ENCODE assay signal across 19 mouse cellular contexts in the genomic region with DNA sequence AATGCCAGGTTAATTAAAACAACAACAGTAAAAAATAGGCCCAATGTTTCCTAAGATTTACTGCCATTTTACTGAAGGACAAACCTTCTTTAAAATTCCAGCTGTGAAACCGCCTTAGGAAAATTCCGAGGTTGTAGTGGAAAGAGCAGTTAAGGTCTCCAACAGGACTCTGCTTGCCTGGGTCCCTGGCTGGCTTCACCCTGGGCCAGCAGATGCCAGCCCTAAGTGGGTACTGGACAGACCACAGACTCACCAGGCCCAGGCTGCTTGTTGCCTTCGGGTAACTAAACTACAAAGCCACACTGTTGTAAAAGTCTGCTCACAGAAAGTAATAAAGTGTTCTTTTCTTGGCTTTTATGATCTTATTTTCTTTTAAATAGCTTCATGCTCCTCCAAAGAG. TPM values are rescaled to one million over a fixed set of nuclear protein-coding genes. Genes with fewer than 3 reads are reported as not detected.
DNase-seq lines count a peak whose midpoint lies in the region; ATAC-seq and TF ChIP-seq lines count a peak whose summit lies in the region.
"Had no signal": no experiment of that assay in that cellular context is flagged by ENCODE, and none has a peak within 500 bp of the region (broad histone marks: within the 10 kb centered on the region; RNA-seq: fewer than 3 reads in every experiment).

No protein-coding gene starts in this region.

- H3K4me3 ChIP-seq in kidney, adult 2 months (ENCODE audit: insufficient read depth, low read depth, low read length) = no peak overlapping the region
- H3K4me3 ChIP-seq in kidney, postnatal 0 days (replicated peaks; ENCODE audit: low read depth, low read length) = no peak overlapping the region
- H3K4me3 ChIP-seq in limb, embryonic 12.5 days (replicated peaks) = no peak overlapping the region
- no peak overlapping the region for H3K4me3 ChIP-seq in thymus, adult 2 months (ENCODE audit: control insufficient read depth, insufficient read depth, low read length)
- H3K4me3 ChIP-seq in neural tube, embryonic 15.5 days (replicated peaks) = no peak overlapping the region
- H3K4me3 ChIP-seq: embryonic facial prominence, embryonic 13.5 days; forebrain, embryonic 12.5 days; heart, embryonic 12.5 days; hindbrain, embryonic 13.5 days had no signal

- DNase-seq in kidney, adult 2 months = peak; percentile 42
- DNase-seq in kidney, adult 11 months = no peak
- peak; percentile 75 for DNase-seq in kidney, postnatal 0 days (ENCODE audit: low spot score)
- no peak for DNase-seq in kidney, postnatal 10 days
- DNase-seq in thymus, adult 2 months = no peak
- DNase-seq: cerebellum, adult 11-12 months; cerebellum, adult 9-10 months; cerebellum, postnatal 25 days; gastrocnemius, postnatal 14 days; heart, postnatal 10 days had no signal

- TF ChIP-seq POLR2A in kidney, adult 2 months (IDR thresholded peaks at IDR 0.05; ENCODE audit: low read depth, low read length) = no peak
- no peak for TF ChIP-seq POLR2A in thymus, adult 2 months (IDR thresholded peaks at IDR 0.05; ENCODE audit: control insufficient read depth, extremely low read depth, insufficient read depth, low read length, poor library complexity)

- no peaks in the 10 kb centered on the region for H3K36me3 ChIP-seq in kidney, adult 2 months (ENCODE audit: control insufficient read depth, insufficient read depth, low read length)
- H3K36me3 ChIP-seq in kidney, postnatal 0 days (ENCODE audit: insufficient read depth, low read length) = no peaks in the 10 kb centered on the region
- H3K36me3 ChIP-seq in limb, embryonic 12.5 days = peaks cover 9% of the 10 kb centered on the region; the same call in 1 of the 2 replicates
- H3K36me3 ChIP-seq in thymus, adult 2 months (ENCODE audit: control insufficient read depth, insufficient read depth, low read length) = no peaks in the 10 kb centered on the region
- H3K36me3 ChIP-seq in neural tube, embryonic 15.5 days = no peaks in the 10 kb centered on the region
- H3K36me3 ChIP-seq: forebrain, embryonic 12.5 days had no signal

- no peak for ATAC-seq in kidney, postnatal 0 days (replicated peaks; ENCODE audit: low FRiP score, low read depth)
- no peak; the same call in 1 of the 2 replicates for ATAC-seq in limb, embryonic 12.5 days (ENCODE audit: insufficient number of reproducible peaks, insufficient read depth, low FRiP score, low TSS enrichment, low read depth)
- ATAC-seq in neural tube, embryonic 15.5 days (ENCODE audit: low FRiP score) = no peak
- ATAC-seq: activated CD4-positive, CD25-positive, alpha-beta regulatory T cell, adult 4 months; Patski had no signal

- no peak overlapping the region for H3K4me2 ChIP-seq in kidney, postnatal 0 days (ENCODE audit: low read length)
- H3K4me2 ChIP-seq in limb, embryonic 12.5 days = no peak overlapping the region
- H3K4me2 ChIP-seq in neural tube, embryonic 15.5 days = no peak overlapping the region
- H3K4me2 ChIP-seq: embryonic facial prominence, embryonic 13.5 days; forebrain, embryonic 12.5 days; heart, embryonic 12.5 days; hindbrain, embryonic 13.5 days had no signal

- H3K27me3 ChIP-seq in kidney, adult 2 months (replicated peaks; ENCODE audit: control insufficient read depth, insufficient read depth, low read length) = no peaks in the 10 kb centered on the region
- no peaks in the 10 kb centered on the region for H3K27me3 ChIP-seq in kidney, postnatal 0 days (ENCODE audit: insufficient read depth, low read length)
- no peaks in the 10 kb centered on the region for H3K27me3 ChIP-seq in limb, embryonic 12.5 days
- H3K27me3 ChIP-seq in thymus, adult 2 months (ENCODE audit: control insufficient read depth, insufficient read depth, low read length) = no peaks in the 10 kb centered on the region
- H3K27me3 ChIP-seq in neural tube, embryonic 15.5 days (replicated peaks) = no peaks in the 10 kb centered on the region
- H3K27me3 ChIP-seq: CH12.LX; embryonic facial prominence, embryonic 13.5 days; forebrain, embryonic 12.5 days; heart, embryonic 12.5 days; hindbrain, embryonic 13.5 days; Patski had no signal

- H3K9ac ChIP-seq in kidney, postnatal 0 days (ENCODE audit: low read depth, low read length) = no peak overlapping the region
- H3K9ac ChIP-seq in limb, embryonic 12.5 days (replicated peaks) = no peak overlapping the region
- no peak overlapping the region for H3K9ac ChIP-seq in neural tube, embryonic 15.5 days (replicated peaks)
- H3K9ac ChIP-seq: embryonic facial prominence, embryonic 13.5 days; forebrain, embryonic 12.5 days; heart, embryonic 12.5 days; hindbrain, embryonic 13.5 days had no signal

- 0 out of 2 replicates have a peak overlapping the region, but pooled peaks have one; percentile 8 for H3K27ac ChIP-seq in kidney, adult 2 months (ENCODE audit: insufficient read depth, low read depth, low read length)
- H3K27ac ChIP-seq in kidney, postnatal 0 days = peak overlapping the region; percentile 27; the same call in 1 of the 2 replicates
- H3K27ac ChIP-seq in limb, embryonic 12.5 days = peak overlapping the region; percentile 77
- H3K27ac ChIP-seq in thymus, adult 2 months (ENCODE audit: control insufficient read depth, insufficient read depth, low read length) = no peak overlapping the region
- no peak overlapping the region for H3K27ac ChIP-seq in neural tube, embryonic 15.5 days (replicated peaks)
- H3K27ac ChIP-seq: embryonic facial prominence, embryonic 13.5 days; forebrain, embryonic 12.5 days; hindbrain, embryonic 13.5 days had no signal

- no peaks in the 10 kb centered on the region for H3K9me3 ChIP-seq in kidney, postnatal 0 days (replicated peaks; ENCODE audit: low read length)
- H3K9me3 ChIP-seq in limb, embryonic 12.5 days = no peaks in the 10 kb centered on the region
- no peaks in the 10 kb centered on the region for H3K9me3 ChIP-seq in neural tube, embryonic 15.5 days (replicated peaks)
- H3K9me3 ChIP-seq: embryonic facial prominence, embryonic 13.5 days; forebrain, embryonic 12.5 days; heart, embryonic 12.5 days; hindbrain, embryonic 13.5 days had no signal

- 62% methylated on average over 3 of the region's 3 CpGs for WGBS in kidney, adult 2 months
- WGBS in kidney, postnatal 0 days = 31% methylated on average over 3 of the region's 3 CpGs
- WGBS in limb, embryonic 12.5 days = 7% methylated on average over 3 of the region's 3 CpGs
- WGBS in thymus, adult 2 months = 93% methylated on average over 3 of the region's 3 CpGs
- 20% methylated on average over 3 of the region's 3 CpGs for WGBS in neural tube, embryonic 15.5 days

- TF ChIP-seq CTCF in kidney, adult 2 months (conservative IDR thresholded peaks at IDR 0.05; ENCODE audit: insufficient read depth, insufficient read length, low read depth, low read length) = no peak
- no peak for TF ChIP-seq CTCF in kidney, postnatal 0 days (IDR thresholded peaks at IDR 0.05; ENCODE audit: low read depth)
- TF ChIP-seq CTCF in thymus, adult 2 months (IDR thresholded peaks at IDR 0.05; ENCODE audit: borderline replicate concordance, control insufficient read depth, extremely low read depth, insufficient read depth, low read length, poor library complexity) = no peak

- H3K4me1 ChIP-seq in kidney, adult 2 months (ENCODE audit: control insufficient read depth, insufficient read depth, low read length) = peaks cover 4% of the 10 kb centered on the region; the same call in 1 of the 2 replicates
- H3K4me1 ChIP-seq in kidney, postnatal 0 days (replicated peaks; ENCODE audit: insufficient read depth, low read length) = 0 out of 2 replicates have a peak, but pooled peaks cover 12% of the 10 kb centered on the region
- peaks cover 57% of the 10 kb centered on the region for H3K4me1 ChIP-seq in limb, embryonic 12.5 days (replicated peaks)
- no peaks in the 10 kb centered on the region for H3K4me1 ChIP-seq in thymus, adult 2 months (replicated peaks; ENCODE audit: control insufficient read depth, insufficient read depth, low read length)
- H3K4me1 ChIP-seq in neural tube, embryonic 15.5 days = peaks cover 18% of the 10 kb centered on the region

RNA-seq across cellular contexts. Expression of gene Prickle1, which starts 26.8 kb away (rescaled TPM):
- 5.9 and 6.1 TPM in 2 replicates for polyA plus RNA-seq in kidney, adult 2 months (2012; rRNA removed)
- 19.8 and 20.7 TPM in 2 replicates for polyA plus RNA-seq in kidney, postnatal 0 days (2015; fragmentation: Nextera tagmentation; extraction: Ambion mirVana)
- polyA plus RNA-seq in limb, embryonic 12.5 days (2016; fragmentation: Nextera tagmentation; extraction: Ambion mirVana) = 56.5 and 61.5 TPM in 2 replicates
- 9.7 and 13.1 TPM in 2 replicates for polyA plus RNA-seq in thymus, adult 2 months (2012; rRNA removed)
- polyA plus RNA-seq in neural tube, embryonic 15.5 days (2015; fragmentation: Nextera tagmentation; extraction: Ambion mirVana) = 22.8 and 27.5 TPM in 2 replicates

Comparison
In these comparisons a context has a peak if more than half of its experiments do, and no peak if none do; other contexts are left out.
1. DNase-seq: peak in kidney, adult 2 months (single experiment) and kidney, postnatal 0 days (single experiment); none in kidney, adult 11 months (single experiment), kidney, postnatal 10 days (single experiment) and thymus, adult 2 months (single experiment).
2. H3K27ac ChIP-seq: peak in kidney, adult 2 months (single experiment), kidney, postnatal 0 days (single experiment) and limb, embryonic 12.5 days (single experiment); none in thymus, adult 2 months (single experiment) and neural tube, embryonic 15.5 days (single experiment).